Mouse (Mus musculus) heart, postnatal 0 days (tissue): ENCODE measurements at regions not wholly inside any gene's neighbourhood (a gene's known extent, or its start where the extent isn't known, plus 50 kb on each side); places are given as distances from the start of the nearest gene placed in this dataset.

Experiments
- ATAC-seq: fragments of 200-750 bp; cut with Nextera tagmentation; 2 replicates; pipeline ENCODE4 v1.8.0; 2017; ENCODE audit warnings: low read depth, moderate number of reproducible peaks, moderate library complexity; ENCODE audit not compliant: insufficient read depth
- DNase-seq: peaks from one replicate; pipeline ENCODE4 v3.0.0-alpha.2; 2016; ENCODE audit warnings: low spot score
- H3K27ac ChIP-seq: fragments of 300-500 bp; sonication (generic); 2 replicates; pipeline ENCODE4 v1.5.1; 2014; ENCODE audit warnings: low read depth, mild to moderate bottlenecking
- H3K27me3 ChIP-seq: fragments of 300-500 bp; sonication (generic); 2 replicates; pipeline ENCODE4 v1.6.1; 2014; ENCODE audit warnings: low read length, mixed read lengths; ENCODE audit not compliant: control insufficient read depth, insufficient read depth
- H3K36me3 ChIP-seq: fragments of 300-500 bp; sonication (generic); replicated peaks from 2 replicates; pipeline ENCODE4 v1.6.1; 2014; ENCODE audit warnings: low read length, mixed read lengths; ENCODE audit not compliant: control insufficient read depth, insufficient read depth
- H3K4me1 ChIP-seq: fragments of 300-500 bp; sonication (generic); 2 replicates; pipeline ENCODE4 v1.6.1; 2014; ENCODE audit warnings: antibody characterized with exemption; ENCODE audit not compliant: control insufficient read depth, insufficient read depth
- H3K4me2 ChIP-seq: fragments of 300-500 bp; sonication (generic); 2 replicates; pipeline ENCODE4 v1.6.1; 2014; ENCODE audit warnings: low read depth, mild to moderate bottlenecking, low read length, moderate library complexity
- H3K4me3 ChIP-seq: fragments of 300-500 bp; sonication (generic); 2 replicates; pipeline ENCODE4 v1.5.1; 2014; ENCODE audit warnings: low read depth, low read length
- H3K9ac ChIP-seq: fragments of 300-500 bp; sonication (generic); replicated peaks from 2 replicates; pipeline ENCODE4 v1.6.1; 2014; ENCODE audit warnings: low read depth, low read length, mixed read lengths
- H3K9me3 ChIP-seq: fragments of 300-500 bp; sonication (generic); replicated peaks from 2 replicates; pipeline ENCODE4 v1.6.1; 2016; ENCODE audit warnings: low read length; ENCODE audit not compliant: control insufficient read depth
- CTCF ChIP-seq: IDR thresholded peaks from 2 replicates; pipeline ENCODE4 v1.5.1; 2016; ENCODE audit warnings: antibody characterized with exemption, control low read depth, low read depth
- EP300 ChIP-seq: IDR thresholded peaks from 2 replicates; pipeline ENCODE4 v1.6.1; 2016; ENCODE audit warnings: antibody characterized with exemption, low read depth
- WGBS: fragments of 180-500 bp; shearing (Covaris S2); extraction: QIAGEN DNeasy Blood & Tissue Kit; methylation state at CpG from one replicate; pipeline ENCODE4 v1.1.7; 2014; 5-methylcytosine and 5-hydroxymethylcytosine counted together

- no peak for TF ChIP-seq CTCF
- no peak for TF ChIP-seq EP300
- Histone ChIP-seq H3K36me3 (no peaks in the 10 kb centered on the region), H3K9ac (no peak overlapping the region), H3K9me3 (no peaks in the 10 kb centered on the region), H3K4me2 (no peak overlapping the region), H3K4me1 (no peaks in the 10 kb centered on the region), H3K27me3 (no peaks in the 10 kb centered on the region), H3K4me3 (no peak overlapping the region), H3K27ac (no peak overlapping the region)
- ATAC-seq (no peak), DNase-seq (no peak)
- WGBS, result 42% methylated on average over 5 of the region's 5 CpGs
These were observed 113.1 kb upstream of the Ralgapa2 start for GRCm38 (mm10) chr2:146625166-146625751.

GRCm38 (mm10) chr2:146626531-146626930, 114.4 kb upstream of the Ralgapa2 start:
- Histone ChIP-seq H3K4me1 (no peaks in the 10 kb centered on the region), H3K9me3 (no peaks in the 10 kb centered on the region), H3K27me3 (0 out of 2 replicates have a peak, but pooled peaks cover 7% of the 10 kb centered on the region), H3K4me3 (no peak overlapping the region), H3K9ac (no peak overlapping the region), H3K4me2 (no peak overlapping the region), H3K27ac (no peak overlapping the region), H3K36me3 (no peaks in the 10 kb centered on the region)
- TF ChIP-seq EP300, result no peak
- TF ChIP-seq CTCF, result no peak
- WGBS, result 62% methylated on average over 1 of the region's 1 CpGs
- DNase-seq (no peak), ATAC-seq (no peak)

- no peak for ATAC-seq
- H3K27ac ChIP-seq, result no peak overlapping the region
- no peak overlapping the region for H3K4me3 ChIP-seq
- H3K9me3 ChIP-seq, result no peaks in the 10 kb centered on the region
- no peaks in the 10 kb centered on the region for H3K36me3 ChIP-seq
- DNase-seq, result no peak
- TF ChIP-seq CTCF (no peak), EP300 (no peak)
- WGBS, result 54% methylated on average over 3 of the region's 3 CpGs
- no peak overlapping the region for H3K4me2 ChIP-seq
- H3K9ac ChIP-seq, result no peak overlapping the region
- no peaks in the 10 kb centered on the region for H3K4me1 ChIP-seq
- H3K27me3 ChIP-seq, result 0 out of 2 replicates have a peak, but pooled peaks cover 10% of the 10 kb centered on the region
These were observed 118.0 kb upstream of the Ralgapa2 start for GRCm38 (mm10) chr2:146630179-146630578.

GRCm38 (mm10) chr2:146631098-146631497, 119.0 kb upstream of the Ralgapa2 start:
- Histone ChIP-seq H3K9me3 (no peaks in the 10 kb centered on the region), H3K27ac (no peak overlapping the region), H3K36me3 (no peaks in the 10 kb centered on the region), H3K9ac (no peak overlapping the region), H3K4me3 (no peak overlapping the region), H3K4me2 (no peak overlapping the region), H3K27me3 (0 out of 2 replicates have a peak, but pooled peaks cover 10% of the 10 kb centered on the region), H3K4me1 (no peaks in the 10 kb centered on the region)
- WGBS, result 65% methylated on average over 5 of the region's 5 CpGs
- ATAC-seq (no peak), DNase-seq (no peak)
- no peak for TF ChIP-seq EP300
- no peak for TF ChIP-seq CTCF

GRCm38 (mm10) chr2:146633329-146634070, 121.4 kb upstream of the Ralgapa2 start:
- Histone ChIP-seq H3K4me3 (no peak overlapping the region), H3K9ac (no peak overlapping the region), H3K27ac (no peak overlapping the region), H3K9me3 (no peaks in the 10 kb centered on the region), H3K4me2 (no peak overlapping the region), H3K4me1 (no peaks in the 10 kb centered on the region), H3K36me3 (no peaks in the 10 kb centered on the region), H3K27me3 (0 out of 2 replicates have a peak, but pooled peaks cover 10% of the 10 kb centered on the region)
- TF ChIP-seq EP300 (no peak), CTCF (peak; percentile 76)
- WGBS, result 48% methylated on average over 16 of the region's 16 CpGs
- DNase-seq (peak; percentile 61), ATAC-seq (no peak)

- Histone ChIP-seq H3K36me3 (no peaks in the 10 kb centered on the region), H3K27ac (no peak overlapping the region), H3K27me3 (0 out of 2 replicates have a peak, but pooled peaks cover 2% of the 10 kb centered on the region), H3K9me3 (no peaks in the 10 kb centered on the region), H3K4me2 (no peak overlapping the region), H3K4me3 (no peak overlapping the region), H3K9ac (no peak overlapping the region), H3K4me1 (no peaks in the 10 kb centered on the region)
- 30% methylated on average over 5 of the region's 5 CpGs for WGBS
- DNase-seq (no peak), ATAC-seq (no peak)
- TF ChIP-seq CTCF (no peak), EP300 (no peak)
These were observed 125.4 kb upstream of the Ralgapa2 start for GRCm38 (mm10) chr2:146637573-146637972.
